Mouse (Mus musculus) heart, embryonic 11.5 days (tissue): ENCODE results near the gene Pepd. TPM values are rescaled to one million over a fixed set of nuclear protein-coding genes. Genes with fewer than 3 reads are reported as not detected.
"Not testable (repeated sequence)": the region's sequence is repeated elsewhere in the genome, so short reads cannot be mapped to it uniquely, and the experiment has no call there.

Source experiments
- ATAC-seq: fragments of 200-750 bp; cut with Nextera tagmentation; replicated peaks from 2 replicates; pipeline ENCODE4 v1.8.0; 2017; ENCODE audit warnings: moderate library complexity; ENCODE audit not compliant: insufficient number of reproducible peaks, low FRiP score, low TSS enrichment
- H3K27ac ChIP-seq: fragments of 300-500 bp; sonication (generic); 2 replicates; pipeline ENCODE4 v1.5.1; 2014; ENCODE audit warnings: mild to moderate bottlenecking, low read depth, low read length
- H3K27me3 ChIP-seq: fragments of 300-500 bp; sonication (generic); 2 replicates; pipeline ENCODE4 v1.6.1; 2014; ENCODE audit warnings: mild to moderate bottlenecking, low read length, mixed read lengths; ENCODE audit not compliant: control insufficient read depth, insufficient read depth
- H3K36me3 ChIP-seq: fragments of 300-500 bp; sonication (generic); 2 replicates; pipeline ENCODE4 v1.6.1; 2014; ENCODE audit warnings: mild to moderate bottlenecking, low read length, moderate library complexity, mixed read lengths; ENCODE audit not compliant: control insufficient read depth, insufficient read depth
- H3K4me1 ChIP-seq: fragments of 300-500 bp; sonication (generic); 2 replicates; pipeline ENCODE4 v1.6.1; 2014; ENCODE audit warnings: low read length; ENCODE audit not compliant: control insufficient read depth, insufficient read depth
- H3K4me2 ChIP-seq: fragments of 300-500 bp; sonication (generic); 2 replicates; pipeline ENCODE4 v1.6.1; 2014; ENCODE audit warnings: mild to moderate bottlenecking, moderate library complexity
- H3K4me3 ChIP-seq: fragments of 300-500 bp; sonication (generic); 2 replicates; pipeline ENCODE4 v1.5.1; 2014; ENCODE audit warnings: low read depth, low read length
- H3K9ac ChIP-seq: fragments of 300-500 bp; sonication (generic); 2 replicates; pipeline ENCODE4 v1.6.1; 2014; ENCODE audit warnings: mild to moderate bottlenecking, low read depth, low read length, moderate library complexity
- H3K9me3 ChIP-seq: fragments of 300-500 bp; sonication (generic); replicated peaks from 2 replicates; pipeline ENCODE4 v1.6.1; 2016; ENCODE audit warnings: low read length; ENCODE audit not compliant: control insufficient read depth
- WGBS: fragments of 180-500 bp; shearing (Covaris S2); extraction: QIAGEN DNeasy Blood & Tissue Kit; methylation state at CpG from one replicate; pipeline ENCODE4 v1.1.7; 2014; ENCODE audit not compliant: insufficient replicate concordance; 5-methylcytosine and 5-hydroxymethylcytosine counted together
- polyA plus RNA-seq: library from polyadenylated mRNA; unstranded; fragments of >200 nt; fragmentation: Nextera tagmentation; extraction: Ambion mirVana; gene quantifications from 2 replicates; pipeline ENCODE4 v1.2.1, GENCODE M21; 2014

Pepd gene
- polyA plus RNA-seq, 1 experiment from 2014 or later: 54.0 TPM

DNA sequence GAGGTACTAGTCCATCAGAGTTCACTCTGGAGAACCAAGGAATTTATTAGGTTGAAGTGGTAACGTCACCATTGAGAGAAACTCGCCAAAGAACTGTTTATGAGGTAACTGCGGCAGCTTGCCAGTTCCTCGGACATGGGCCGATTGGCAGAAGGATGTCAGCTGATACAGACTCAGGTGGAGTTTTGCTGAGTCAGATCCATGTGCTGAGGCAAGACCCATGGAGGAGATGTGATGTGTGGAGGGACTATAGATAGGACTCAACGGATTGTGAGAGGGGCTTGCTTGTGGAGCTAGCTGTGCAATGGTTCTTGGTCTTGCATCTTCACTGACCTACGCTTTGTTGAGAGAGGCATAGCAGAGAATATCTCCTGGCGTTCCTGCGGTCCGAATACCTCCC, 69.6 kb downstream of the Pepd start:
- Histone ChIP-seq H3K9me3 (no peaks in the 10 kb centered on the region), H3K9ac (no peak overlapping the region), H3K4me3 (no peak overlapping the region), H3K27me3 (no peaks in the 10 kb centered on the region), H3K4me2 (no peak overlapping the region), H3K27ac (no peak overlapping the region), H3K36me3 (no peaks in the 10 kb centered on the region), H3K4me1 (peaks cover 27% of the 10 kb centered on the region)
- 89% methylated on average over 10 of the region's 10 CpGs for WGBS
- ATAC-seq: no peak

DNA sequence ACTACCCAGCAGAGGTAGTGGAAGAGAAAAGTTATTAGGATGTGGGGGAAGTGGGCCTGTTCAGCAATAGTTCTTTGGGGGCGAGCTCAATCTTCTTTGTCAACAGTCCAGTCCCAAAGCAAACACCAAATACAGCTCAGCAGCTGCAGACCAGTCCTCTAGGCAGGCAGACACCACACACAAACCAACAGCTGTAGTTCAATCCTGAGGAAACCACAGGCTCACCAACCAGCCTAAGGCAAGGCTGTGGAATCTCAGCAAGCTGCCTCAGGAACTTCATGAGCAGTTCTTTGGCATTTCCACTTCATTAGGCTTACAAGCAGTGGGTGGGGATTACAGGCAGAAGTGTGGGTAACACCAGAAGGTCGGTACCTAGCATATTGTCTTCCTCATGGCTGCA, 70.2 kb downstream of the Pepd start:
- not testable (repeated sequence) for ATAC-seq, H3K4me3 ChIP-seq, H3K27ac ChIP-seq, H3K27me3 ChIP-seq, H3K9me3 ChIP-seq, H3K4me2 ChIP-seq, H3K9ac ChIP-seq, H3K36me3 ChIP-seq
- WGBS: 87% methylated on average over 2 of the region's 2 CpGs
- peaks cover 32% of the 10 kb centered on the region for H3K4me1 ChIP-seq

DNA sequence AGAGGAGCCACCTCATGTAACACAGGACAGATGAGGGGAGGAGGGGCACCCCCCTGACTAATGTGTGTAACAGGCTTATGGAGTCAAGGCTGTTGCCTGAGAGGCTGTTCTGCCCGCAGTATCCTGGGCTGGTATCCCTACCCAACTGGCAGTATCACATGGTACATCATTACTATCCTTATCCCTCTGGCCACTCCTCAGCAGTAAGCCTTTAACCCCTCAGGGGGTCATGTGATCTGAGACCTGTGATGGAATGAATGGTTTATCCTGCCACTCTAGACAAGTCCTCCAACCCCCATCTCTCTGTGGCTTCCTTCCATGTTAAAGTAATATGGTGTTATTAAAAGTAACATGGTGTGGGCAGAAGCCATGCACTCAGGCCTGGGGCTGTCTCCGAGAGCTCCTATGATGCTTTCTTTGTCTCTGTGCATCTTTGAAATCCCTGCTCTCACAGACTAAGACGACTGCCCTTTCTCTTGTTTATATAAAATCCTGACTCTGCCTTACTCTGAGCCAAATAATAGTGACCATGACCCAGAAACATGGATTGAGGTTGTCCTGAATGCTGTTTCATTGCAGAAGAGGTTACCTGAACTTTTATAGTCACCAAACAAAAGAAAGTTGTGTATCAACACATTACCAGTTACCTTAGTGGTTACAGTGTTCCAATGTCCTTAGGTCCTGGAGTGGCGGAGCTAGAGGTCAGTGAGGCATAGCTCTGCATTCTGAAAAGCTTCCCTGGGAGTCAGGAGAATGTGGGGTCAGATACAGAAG, 71.7 kb downstream of the Pepd start:
- WGBS: 71% methylated on average over 4 of the region's 4 CpGs
- Histone ChIP-seq H3K27ac (peak overlapping the region; percentile 41; the same call in 1 of the 2 replicates), H3K4me3 (no peak overlapping the region)

DNA sequence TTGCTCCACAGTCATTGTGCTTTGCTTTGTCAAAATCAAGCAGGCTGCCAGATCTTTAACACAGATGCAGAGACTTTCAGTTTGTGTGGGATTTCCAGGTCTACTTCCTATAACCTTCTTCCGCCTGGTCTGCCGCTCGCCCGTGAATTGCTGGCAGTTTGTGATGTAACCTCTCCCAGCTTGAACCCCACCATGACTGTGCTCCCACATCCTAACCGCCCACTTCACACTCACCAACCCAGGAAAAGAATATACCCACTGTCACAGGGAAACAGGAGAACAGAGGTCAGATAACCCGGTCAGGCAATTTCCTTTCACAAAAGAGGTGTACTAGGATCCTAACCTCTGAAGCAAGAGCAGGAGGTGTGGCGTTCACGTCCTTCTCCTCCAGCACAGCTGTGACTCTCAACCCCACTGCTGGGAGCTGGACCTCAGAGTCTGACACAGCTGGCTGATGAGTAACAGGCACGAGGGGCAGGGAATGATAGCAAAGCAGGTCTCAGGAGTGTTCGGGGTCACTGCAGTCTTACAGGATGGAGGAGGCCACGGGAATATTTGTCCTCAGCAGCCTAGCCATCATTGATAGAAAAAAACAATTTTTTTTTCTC, 72.5 kb downstream of the Pepd start:
- peak overlapping the region; percentile 54 for H3K27ac ChIP-seq

More for the DNA sequence above, 71.7 kb downstream of the Pepd start:
- Histone ChIP-seq H3K4me1 (peaks cover 28% of the 10 kb centered on the region), H3K9ac (no peak overlapping the region), H3K27me3 (no peaks in the 10 kb centered on the region), H3K36me3 (no peaks in the 10 kb centered on the region), H3K4me2 (no peak overlapping the region), H3K9me3 (no peaks in the 10 kb centered on the region)
- no peak for ATAC-seq

GRCm38 (mm10) chr7:34985216-34985615, 73.0 kb downstream of the Pepd start:
- no peak; the same call in 1 of the 2 replicates for ATAC-seq
- 51% methylated on average over 9 of the region's 9 CpGs for WGBS

More for the DNA sequence above, 72.5 kb downstream of the Pepd start:
- no peak overlapping the region for H3K4me2 ChIP-seq
- H3K36me3 ChIP-seq: no peaks in the 10 kb centered on the region
- WGBS: 41% methylated on average over 11 of the region's 11 CpGs
- no peak overlapping the region for H3K9ac ChIP-seq
- peaks cover 28% of the 10 kb centered on the region for H3K4me1 ChIP-seq
- ATAC-seq: no peak
- no peaks in the 10 kb centered on the region for H3K27me3 ChIP-seq
- no peak overlapping the region for H3K4me3 ChIP-seq
- no peaks in the 10 kb centered on the region for H3K9me3 ChIP-seq

DNA sequence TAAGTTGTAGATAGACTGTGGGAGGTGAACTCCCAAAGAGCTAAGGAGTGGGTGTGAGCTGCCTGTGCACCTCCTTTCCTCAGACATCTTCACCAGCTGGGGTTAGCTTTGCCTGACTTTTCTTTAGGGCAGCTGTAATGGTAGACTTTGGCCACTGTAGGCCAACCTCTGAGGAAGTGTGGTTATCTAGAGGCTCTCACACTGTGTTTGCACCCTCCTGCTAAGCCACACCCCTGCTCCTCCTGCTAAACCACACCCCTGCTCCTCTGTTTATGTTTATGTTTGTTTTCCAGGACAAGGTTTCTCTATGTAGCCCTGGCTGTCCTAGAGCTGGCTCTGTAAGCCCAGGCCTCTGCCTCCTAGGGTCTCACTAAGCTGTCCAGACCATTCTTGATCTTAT, 73.5 kb downstream of the Pepd start:
- H3K27me3 ChIP-seq: no peaks in the 10 kb centered on the region
- no peak overlapping the region for H3K9ac ChIP-seq
- no peaks in the 10 kb centered on the region for H3K36me3 ChIP-seq
- H3K4me2 ChIP-seq: no peak overlapping the region
- H3K27ac ChIP-seq: peak overlapping the region; percentile 54
- peak; percentile 89 for ATAC-seq
- H3K9me3 ChIP-seq: no peaks in the 10 kb centered on the region
- peaks cover 28% of the 10 kb centered on the region for H3K4me1 ChIP-seq
- no peak overlapping the region for H3K4me3 ChIP-seq

More at GRCm38 (mm10) chr7:34985216-34985615, 73.0 kb downstream of the Pepd start:
- peaks cover 28% of the 10 kb centered on the region for H3K4me1 ChIP-seq
- peak overlapping the region; percentile 54 for H3K27ac ChIP-seq
- no peak overlapping the region for H3K4me2 ChIP-seq
- no peaks in the 10 kb centered on the region for H3K36me3 ChIP-seq
- no peak overlapping the region for H3K9ac ChIP-seq
- no peaks in the 10 kb centered on the region for H3K9me3 ChIP-seq
- H3K4me3 ChIP-seq: no peak overlapping the region
- no peaks in the 10 kb centered on the region for H3K27me3 ChIP-seq

DNA sequence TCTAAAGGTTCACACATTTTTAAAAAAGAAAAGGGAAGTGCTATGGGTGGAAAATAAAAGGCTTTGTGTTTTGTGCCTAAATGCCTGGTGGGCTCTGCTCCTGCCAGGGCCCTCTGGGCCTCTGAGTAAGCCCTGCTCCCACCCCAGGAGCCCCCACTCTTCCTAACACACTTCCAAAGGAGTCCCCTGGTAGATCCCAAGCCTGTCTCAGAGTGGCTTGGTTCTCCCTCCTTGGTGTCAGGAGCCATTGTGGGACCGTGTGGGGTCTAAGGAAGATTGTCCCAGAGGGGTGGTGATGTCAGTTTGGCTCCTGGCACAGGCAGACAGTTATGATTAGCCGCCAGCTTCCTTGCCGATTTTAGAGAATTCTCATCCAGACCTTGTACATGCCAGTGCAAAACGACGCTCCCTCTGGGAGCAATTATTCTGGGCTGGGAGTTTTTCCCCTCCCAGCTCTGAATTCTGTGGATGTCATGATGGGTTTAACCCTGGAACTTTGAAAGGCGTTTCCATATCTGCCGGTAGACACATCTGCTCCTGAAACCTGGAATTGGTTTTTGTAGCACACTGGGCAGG, 74.5 kb downstream of the Pepd start:
- H3K4me1 ChIP-seq: peaks cover 31% of the 10 kb centered on the region
- H3K4me2 ChIP-seq: no peak overlapping the region
- ATAC-seq: no peak
- no peaks in the 10 kb centered on the region for H3K9me3 ChIP-seq
- no peaks in the 10 kb centered on the region for H3K36me3 ChIP-seq
- H3K27me3 ChIP-seq: no peaks in the 10 kb centered on the region
- no peak overlapping the region for H3K4me3 ChIP-seq
- H3K9ac ChIP-seq: 0 out of 2 replicates have a peak overlapping the region, but pooled peaks have one; percentile 2
- H3K27ac ChIP-seq: no peak overlapping the region
- WGBS: 55% methylated on average over 7 of the region's 7 CpGs

GRCm38 (mm10) chr7:34987258-34987657, 75.1 kb downstream of the Pepd start:
- Histone ChIP-seq H3K4me3 (no peak overlapping the region), H3K4me1 (peaks cover 31% of the 10 kb centered on the region), H3K36me3 (no peaks in the 10 kb centered on the region), H3K9me3 (no peaks in the 10 kb centered on the region), H3K27ac (no peak overlapping the region), H3K9ac (no peak overlapping the region), H3K4me2 (no peak overlapping the region), H3K27me3 (no peaks in the 10 kb centered on the region)
- WGBS: 44% methylated on average over 6 of the region's 6 CpGs
- ATAC-seq: no peak
